Mouse (Mus musculus): Measurements from ENCODE around the gene Gm28269.

Gm28269 gene

GRCm38 (mm10) chrX:21744997-21745396 lies at the start of gene Gm28269:
Gene Gm28269, minus strand, starts transcription at chrX:21745097.
- DNase-seq (ENCODE audit: low read depth), result no peak

DNA sequence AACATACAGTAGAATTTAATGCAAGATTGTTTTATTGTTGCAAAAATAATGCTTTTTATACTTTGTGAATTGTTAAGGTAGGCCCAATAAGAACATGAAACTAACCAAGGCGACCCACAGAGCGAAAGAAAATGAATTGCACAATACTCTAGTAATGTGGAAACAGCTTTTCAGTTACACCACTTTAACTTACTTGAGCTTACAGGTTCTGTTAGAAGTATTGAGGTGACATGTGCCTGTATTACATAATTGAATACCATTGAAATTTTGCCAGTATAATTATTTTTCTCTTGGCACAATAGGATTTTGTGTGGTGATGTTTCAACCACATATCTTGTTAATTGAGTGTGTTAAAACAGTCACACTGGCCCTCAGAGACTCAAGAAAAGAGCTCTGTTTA lies 28.0 kb downstream of the Gm28269 start:
- no peak for DNase-seq (ENCODE audit: low read depth)

- no peak for DNase-seq (ENCODE audit: low read depth)
These were observed 29.6 kb downstream of the Gm28269 start for GRCm38 (mm10) chrX:21715293-21715692.

GRCm38 (mm10) chrX:21714829-21715228 lies 30.1 kb downstream of the Gm28269 start, which contains the start of gene Slc6a14:
Gene Slc6a14, plus strand, starts transcription at chrX:21714896.
- no peak for DNase-seq (ENCODE audit: low read depth)

DNA sequence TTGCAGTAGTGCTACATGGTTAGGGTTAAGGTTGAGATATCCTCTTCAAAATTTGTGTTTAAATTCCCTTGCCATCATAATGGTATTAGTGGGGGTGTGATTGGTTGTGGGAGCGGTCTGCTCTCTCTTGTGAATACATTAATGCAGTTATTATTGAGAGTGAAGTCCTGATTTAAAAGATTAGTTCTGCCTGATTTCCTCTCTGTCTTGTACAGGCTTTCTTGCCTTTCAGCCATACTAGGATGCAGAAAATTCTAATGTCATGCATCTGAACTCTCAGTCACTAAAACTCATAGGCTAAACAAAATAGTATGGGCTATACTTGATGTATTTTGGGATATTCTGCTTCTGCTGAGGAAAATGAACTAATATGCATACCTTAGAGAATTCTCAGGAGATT lies 40.4 kb downstream of the Gm28269 start:
- DNase-seq (ENCODE audit: low read depth), result no peak

GRCm38 (mm10) chrX:21701646-21702045 lies 43.3 kb downstream of the Gm28269 start:
- no peak for DNase-seq (ENCODE audit: low read depth)

DNA sequence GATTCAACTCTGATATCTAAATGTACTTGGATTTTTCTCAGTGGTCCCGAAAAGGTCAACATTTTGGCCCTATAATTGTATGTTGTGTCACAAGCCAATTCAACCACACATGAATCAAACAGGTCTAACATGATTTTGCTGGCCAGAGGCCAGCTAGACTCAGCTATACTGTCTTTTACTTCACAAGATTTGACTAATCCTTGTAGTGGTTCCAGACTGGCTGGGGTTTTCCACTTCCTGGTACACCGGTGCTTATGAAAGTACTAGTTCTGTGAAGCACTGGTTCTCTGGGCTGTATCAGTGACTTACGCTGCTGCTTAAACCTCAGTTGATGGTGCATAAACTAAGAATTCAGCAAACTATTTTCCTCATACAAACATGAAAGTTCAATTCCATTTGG lies 49.2 kb downstream of the Gm28269 start:
- DNase-seq (ENCODE audit: low read depth), result no peak

DNA sequence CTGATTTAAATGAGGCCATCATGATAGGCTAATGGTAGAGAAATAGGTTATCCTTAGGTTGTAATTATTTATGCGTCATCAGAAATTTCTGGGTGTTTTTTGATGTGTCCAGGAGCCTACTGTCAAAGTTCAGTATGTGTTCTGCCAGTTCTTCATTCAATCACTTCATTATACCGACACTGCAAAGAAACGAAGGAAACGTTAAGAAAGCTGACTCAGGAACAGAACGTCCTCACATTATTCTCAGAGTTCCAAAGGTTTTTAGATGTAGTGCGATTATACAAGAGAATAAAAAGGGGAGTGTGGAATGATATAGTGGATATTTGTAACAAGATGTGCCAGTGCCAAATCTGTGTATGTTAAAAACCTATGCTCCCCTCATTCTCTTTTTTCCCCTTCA lies 49.7 kb downstream of the Gm28269 start:
- DNase-seq (ENCODE audit: low read depth), result no peak

Data from induced T-regulatory cell, adult 2 months (primary cell).